Mouse (Mus musculus): ENCODE results near the gene Gm3043.
"Not testable (repeated sequence)": the region's sequence is repeated elsewhere in the genome, so short reads cannot be mapped to it uniquely, and the experiment has no call there.

The Gm3043 gene

GRCm38 (mm10) chr14:3688483-3688882 lies at the start of gene Gm3043:
Gene Gm3043, plus strand, starts transcription at chr14:3688783.
- not testable (repeated sequence) for DNase-seq (ENCODE audit: low spot score in 2 of 2)

- not testable (repeated sequence) for DNase-seq (ENCODE audit: low spot score in 2 of 2)
These were observed 36.9 kb upstream of the Gm3043 start, which contains the start of gene Gm3020 for GRCm38 (mm10) chr14:3651730-3652129. Gene Gm3020, plus strand, starts transcription at chr14:3652030.

Measured in spleen, postnatal 10 days (tissue).